Mouse (Mus musculus) forebrain, embryonic 15.5 days (tissue): ENCODE data around the gene Setd2. TPM values are rescaled to one million over a fixed set of nuclear protein-coding genes. Genes with fewer than 3 reads are reported as not detected.

Source experiments
- ATAC-seq: fragments of 200-750 bp; cut with Nextera tagmentation; replicated peaks from 2 replicates; pipeline ENCODE4 v1.8.0; 2017; ENCODE audit warnings: mild to moderate bottlenecking, moderate TSS enrichment, moderate library complexity
- H3K27ac ChIP-seq: fragments of 300-500 bp; sonication (generic); replicated peaks from 2 replicates; pipeline ENCODE4 v1.5.1; 2015; ENCODE audit warnings: mild to moderate bottlenecking, inconsistent platforms
- H3K27me3 ChIP-seq: fragments of 300-500 bp; sonication (generic); 2 replicates; pipeline ENCODE4 v1.6.1; 2015; ENCODE audit warnings: inconsistent platforms
- H3K36me3 ChIP-seq: fragments of 300-500 bp; sonication (generic); 2 replicates; pipeline ENCODE4 v1.6.1; 2015; ENCODE audit warnings: mild to moderate bottlenecking, inconsistent platforms
- H3K4me1 ChIP-seq: fragments of 300-500 bp; sonication (generic); 2 replicates; pipeline ENCODE4 v1.6.1; 2015; ENCODE audit warnings: inconsistent platforms
- H3K4me2 ChIP-seq: fragments of 300-500 bp; sonication (generic); replicated peaks from 2 replicates; pipeline ENCODE4 v1.6.1; 2015; ENCODE audit warnings: mild to moderate bottlenecking, inconsistent platforms
- H3K4me3 ChIP-seq: fragments of 300-500 bp; sonication (generic); 2 replicates; pipeline ENCODE4 v1.5.1; 2015; ENCODE audit warnings: mild to moderate bottlenecking, inconsistent platforms
- H3K9ac ChIP-seq: fragments of 300-500 bp; sonication (generic); replicated peaks from 2 replicates; pipeline ENCODE4 v1.6.1; 2015; ENCODE audit warnings: mild to moderate bottlenecking, inconsistent platforms
- H3K9me3 ChIP-seq: fragments of 300-500 bp; sonication (generic); 2 replicates; pipeline ENCODE4 v1.6.1; 2016; ENCODE audit warnings: inconsistent platforms
- WGBS: fragments of 180-500 bp; shearing (Covaris S2); methylation state at CpG from one replicate; pipeline ENCODE4 v1.1.7; 2015; ENCODE audit warnings: mixed read lengths; 5-methylcytosine and 5-hydroxymethylcytosine counted together
- polyA plus RNA-seq: library from polyadenylated mRNA; unstranded; fragments of >200 nt; fragmentation: Nextera tagmentation; extraction: Ambion mirVana; gene quantifications from 2 replicates; pipeline ENCODE4 v1.2.1, GENCODE M21; 2015

The Setd2 gene
- polyA plus RNA-seq: 36.2 and 36.7 TPM in 2 replicates

DNA sequence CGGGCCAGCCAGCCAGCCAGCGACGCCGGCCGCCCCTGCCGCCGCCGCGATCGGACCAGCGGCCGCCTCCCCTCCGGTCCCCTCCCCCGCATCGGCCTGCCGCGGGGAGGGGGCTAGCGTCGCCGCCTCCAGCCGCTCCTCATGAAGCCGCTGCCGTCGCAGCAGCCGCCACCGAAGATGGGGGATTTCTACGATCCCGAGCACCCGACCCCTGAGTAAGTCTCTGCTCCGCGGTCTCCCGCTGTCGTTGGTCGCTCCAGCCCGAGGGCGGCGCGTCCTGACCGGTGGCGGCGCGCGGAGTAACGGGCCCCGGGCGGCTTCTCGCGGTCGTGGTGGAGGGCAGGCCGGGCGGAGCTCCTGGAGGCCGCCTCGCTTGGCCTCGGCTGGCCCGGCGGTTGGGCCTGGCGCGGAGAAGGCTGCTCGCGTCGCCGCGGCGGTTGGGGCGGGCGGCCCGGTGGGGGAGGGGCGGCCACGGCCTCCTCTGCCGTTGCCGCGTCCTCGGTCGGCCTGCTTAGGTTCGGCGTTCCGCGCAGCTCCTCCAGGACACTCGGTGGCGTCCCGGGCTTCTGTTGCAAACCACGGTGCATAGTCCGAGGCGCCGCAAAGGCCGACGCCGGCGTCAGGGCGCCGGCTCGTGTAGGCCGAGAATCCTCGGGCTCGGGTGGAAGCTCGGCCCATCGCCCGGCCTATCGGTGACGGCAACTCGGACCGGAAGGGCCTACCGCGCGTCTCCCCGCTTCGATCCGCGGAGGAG is at the start of gene Setd2:
Setd2 (plus strand) TSS at position 60 of the 754 bp plus-strand sequence.
- under 1% methylated on average over 100 of the region's 109 CpGs for WGBS

DNA sequence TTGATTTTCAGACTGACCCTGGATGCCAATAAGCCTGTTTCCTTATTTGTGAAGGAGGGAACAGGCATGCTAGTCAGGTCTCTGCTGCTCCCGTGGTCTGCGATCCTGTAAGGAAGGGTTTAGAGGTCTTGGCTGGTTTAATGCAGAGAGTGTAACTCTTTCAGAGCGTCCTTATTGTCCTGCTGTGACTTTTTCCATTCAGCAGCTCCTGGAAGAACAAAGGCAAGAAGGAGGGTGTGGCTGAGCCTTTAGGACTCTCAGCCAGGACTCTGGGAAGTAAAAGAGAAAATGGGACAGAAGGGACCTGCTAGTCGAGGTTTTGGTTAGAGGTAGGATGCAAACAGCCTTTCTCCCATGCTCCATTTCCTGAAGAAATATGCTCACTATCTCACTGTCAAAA is 43.6 kb upstream of the Setd2 start:
- Histone ChIP-seq H3K36me3 (no peaks in the 10 kb centered on the region), H3K9ac (no peak overlapping the region), H3K4me2 (no peak overlapping the region), H3K4me1 (no peaks in the 10 kb centered on the region), H3K4me3 (no peak overlapping the region), H3K27ac (no peak overlapping the region), H3K27me3 (no peaks in the 10 kb centered on the region; the same call in 1 of the 2 replicates), H3K9me3 (no peaks in the 10 kb centered on the region)
- ATAC-seq: no peak
- WGBS: 15% methylated on average over 4 of the region's 4 CpGs

More for the DNA sequence above, at the start of gene Setd2:
- Histone ChIP-seq H3K9ac (peak within 1 kb of the TSS; percentile 99), H3K27ac (peak within 1 kb of the TSS; percentile 99), H3K4me1 (peaks cover 30% of the 10 kb centered on the region), H3K36me3 (no peaks in the 10 kb centered on the region), H3K4me2 (peak within 1 kb of the TSS; percentile 69), H3K9me3 (no peaks in the 10 kb centered on the region), H3K27me3 (no peaks in the 10 kb centered on the region), H3K4me3 (peak within 1 kb of the TSS; percentile 86)
- peak; percentile 72 for ATAC-seq

DNA sequence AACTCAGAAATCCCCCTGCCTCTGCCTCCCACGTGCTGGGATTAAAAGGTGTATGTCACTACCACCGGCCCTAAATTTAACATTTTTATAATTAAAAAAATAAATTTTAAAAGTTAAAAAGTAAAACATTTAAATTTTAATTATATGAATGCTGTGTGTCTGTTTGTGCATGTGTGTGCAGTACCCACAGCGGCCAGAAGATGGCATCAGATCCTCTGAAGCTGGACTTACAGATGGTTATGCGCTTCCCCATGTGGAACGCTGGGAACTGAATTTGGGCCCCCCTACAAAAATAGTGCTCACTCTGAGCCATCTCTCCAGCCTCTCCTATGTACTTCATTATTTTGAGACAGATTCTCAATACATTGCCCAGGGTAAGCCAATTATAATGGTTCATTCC is 41.5 kb upstream of the Setd2 start:
- WGBS: 62% methylated on average over 5 of the region's 5 CpGs
- no peak overlapping the region for H3K4me2 ChIP-seq
- ATAC-seq: no peak

DNA sequence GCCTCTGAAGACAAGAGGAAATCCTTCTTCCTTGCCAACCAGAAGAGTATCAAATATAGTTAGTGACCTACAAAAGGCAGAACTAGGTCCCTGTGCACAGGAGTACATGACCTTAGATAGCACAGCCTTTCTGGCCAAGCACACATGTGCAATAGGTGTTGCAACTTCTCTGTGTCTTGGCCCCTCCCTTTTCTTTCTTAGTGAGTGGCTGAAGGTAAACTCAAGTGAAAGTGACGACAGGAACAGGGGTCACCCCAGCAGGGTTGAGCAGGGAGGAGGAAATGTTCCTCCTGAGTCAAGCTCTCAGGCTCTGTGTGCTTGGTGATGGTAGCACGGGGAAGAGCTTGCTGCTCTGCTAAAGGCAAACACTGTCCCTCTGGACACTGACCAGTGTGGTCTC is 6.7 kb upstream of the Setd2 start:
- 63% methylated on average over 2 of the region's 2 CpGs for WGBS
- Histone ChIP-seq H3K36me3 (no peaks in the 10 kb centered on the region), H3K27ac (no peak overlapping the region), H3K9ac (no peak overlapping the region), H3K9me3 (no peaks in the 10 kb centered on the region), H3K27me3 (no peaks in the 10 kb centered on the region), H3K4me2 (no peak overlapping the region), H3K4me1 (no peaks in the 10 kb centered on the region), H3K4me3 (no peak overlapping the region)
- no peak for ATAC-seq

More for the DNA sequence above, 41.5 kb upstream of the Setd2 start:
- H3K27me3 ChIP-seq: no peaks in the 10 kb centered on the region
- H3K9ac ChIP-seq: no peak overlapping the region
- H3K4me3 ChIP-seq: no peak overlapping the region
- no peaks in the 10 kb centered on the region for H3K9me3 ChIP-seq
- H3K36me3 ChIP-seq: no peaks in the 10 kb centered on the region
- no peaks in the 10 kb centered on the region for H3K4me1 ChIP-seq
- H3K27ac ChIP-seq: no peak overlapping the region

DNA sequence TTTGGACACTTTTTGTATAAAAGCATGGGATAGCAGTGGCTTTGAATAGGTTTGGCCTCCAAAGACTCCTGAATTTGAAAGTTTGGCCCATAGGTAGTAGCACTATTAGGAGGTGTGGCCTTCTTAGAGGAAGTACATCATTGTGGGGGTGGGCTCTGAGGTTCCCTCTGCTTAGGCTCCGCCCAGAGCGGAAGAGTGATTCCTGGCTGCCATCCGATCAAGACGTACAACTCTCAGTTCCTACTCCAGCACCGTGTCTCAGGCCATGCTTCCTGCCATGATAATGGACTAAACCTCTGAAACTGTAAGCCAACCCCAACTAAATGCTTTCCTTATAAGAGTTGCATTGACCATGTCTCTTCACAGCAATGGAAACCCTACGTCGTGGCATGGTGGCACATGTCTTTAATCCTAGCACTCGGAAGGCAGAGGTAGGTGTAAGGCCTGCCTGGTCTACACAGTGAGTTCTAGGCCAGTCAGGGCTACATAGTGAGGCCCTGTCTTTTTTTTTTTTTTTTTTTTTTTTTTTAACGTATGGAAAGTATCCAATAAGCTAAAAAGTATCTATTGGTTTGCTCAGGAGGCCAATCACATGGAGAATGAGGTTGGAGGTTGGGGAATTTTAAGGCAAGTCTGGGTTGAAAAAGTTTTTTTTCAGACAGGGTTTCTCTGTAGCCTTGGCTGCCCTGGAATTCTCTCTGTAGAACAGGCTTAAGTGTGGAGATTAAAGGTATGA is 3.2 kb upstream of the Setd2 start:
- no peak overlapping the region for H3K4me3 ChIP-seq
- no peaks in the 10 kb centered on the region for H3K9me3 ChIP-seq
- no peak for ATAC-seq
- no peaks in the 10 kb centered on the region for H3K36me3 ChIP-seq
- 43% methylated on average over 9 of the region's 9 CpGs for WGBS
- peaks cover 12% of the 10 kb centered on the region for H3K4me1 ChIP-seq
- no peak overlapping the region for H3K4me2 ChIP-seq
- no peak overlapping the region for H3K9ac ChIP-seq
- no peak overlapping the region for H3K27ac ChIP-seq
- H3K27me3 ChIP-seq: no peaks in the 10 kb centered on the region

DNA sequence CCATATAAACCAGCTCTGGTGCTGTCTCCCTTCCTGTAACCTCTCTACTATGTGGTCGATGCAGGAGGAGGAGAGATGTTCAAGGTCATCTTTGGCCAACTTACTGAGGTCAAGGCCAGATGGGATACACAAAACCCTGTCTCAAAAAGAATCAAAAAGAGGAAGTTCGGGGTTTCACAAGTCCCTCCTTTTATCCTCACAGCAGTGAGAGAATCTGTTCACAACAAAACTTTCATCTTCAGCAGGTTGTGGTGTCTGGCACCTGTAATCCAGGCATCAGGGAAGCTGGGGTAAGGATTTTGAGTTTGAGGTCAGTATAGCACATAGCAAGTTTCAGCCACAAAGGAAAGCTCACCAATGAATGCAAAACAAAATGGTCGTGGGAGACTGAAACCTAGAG is 1.7 kb upstream of the Setd2 start:
- Histone ChIP-seq H3K4me3 (no peak overlapping the region), H3K27me3 (no peaks in the 10 kb centered on the region), H3K27ac (no peak overlapping the region), H3K9ac (no peak overlapping the region), H3K4me1 (peaks cover 26% of the 10 kb centered on the region), H3K36me3 (no peaks in the 10 kb centered on the region), H3K4me2 (no peak overlapping the region), H3K9me3 (no peaks in the 10 kb centered on the region)
- 61% methylated on average over 3 of the region's 3 CpGs for WGBS
- no peak for ATAC-seq

DNA sequence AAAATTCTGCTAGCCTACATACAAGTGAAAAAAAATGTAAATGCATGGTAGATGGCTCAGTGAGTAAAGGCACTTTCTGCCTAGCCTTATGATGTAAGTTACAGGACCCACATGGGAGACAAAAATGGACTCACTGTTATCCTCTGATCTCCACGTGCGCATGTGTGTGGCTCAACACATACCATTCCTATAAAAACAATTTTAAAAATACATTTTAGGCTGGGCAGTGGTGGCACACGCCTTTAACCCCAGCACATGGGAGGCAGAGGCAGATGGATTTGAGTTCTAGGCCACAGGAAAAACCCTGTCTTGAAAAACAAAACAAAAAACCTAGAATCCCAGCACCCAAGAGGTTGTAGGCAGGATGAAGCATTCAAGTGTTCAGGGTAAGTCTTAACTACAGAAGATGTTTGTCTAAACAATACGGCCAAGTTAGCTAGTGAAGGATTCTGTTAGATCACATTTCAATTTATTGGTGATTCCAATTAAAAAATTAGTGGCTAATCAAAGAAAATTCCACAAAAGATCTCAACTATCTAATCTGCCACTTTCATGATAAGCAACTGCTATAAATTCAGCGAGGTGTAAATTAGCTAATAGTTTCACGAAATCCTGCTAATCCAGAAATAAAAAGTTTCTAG is 1.1 kb upstream of the Setd2 start:
- peaks cover 30% of the 10 kb centered on the region for H3K4me1 ChIP-seq
- H3K9me3 ChIP-seq: no peaks in the 10 kb centered on the region
- ATAC-seq: no peak
- H3K27me3 ChIP-seq: no peaks in the 10 kb centered on the region
- peak overlapping the region; percentile 44 for H3K4me2 ChIP-seq
- H3K9ac ChIP-seq: no peak overlapping the region
- 25% methylated on average over 6 of the region's 6 CpGs for WGBS
- no peaks in the 10 kb centered on the region for H3K36me3 ChIP-seq
- peak overlapping the region; percentile 99 for H3K27ac ChIP-seq
- peak overlapping the region; percentile 86 for H3K4me3 ChIP-seq

DNA sequence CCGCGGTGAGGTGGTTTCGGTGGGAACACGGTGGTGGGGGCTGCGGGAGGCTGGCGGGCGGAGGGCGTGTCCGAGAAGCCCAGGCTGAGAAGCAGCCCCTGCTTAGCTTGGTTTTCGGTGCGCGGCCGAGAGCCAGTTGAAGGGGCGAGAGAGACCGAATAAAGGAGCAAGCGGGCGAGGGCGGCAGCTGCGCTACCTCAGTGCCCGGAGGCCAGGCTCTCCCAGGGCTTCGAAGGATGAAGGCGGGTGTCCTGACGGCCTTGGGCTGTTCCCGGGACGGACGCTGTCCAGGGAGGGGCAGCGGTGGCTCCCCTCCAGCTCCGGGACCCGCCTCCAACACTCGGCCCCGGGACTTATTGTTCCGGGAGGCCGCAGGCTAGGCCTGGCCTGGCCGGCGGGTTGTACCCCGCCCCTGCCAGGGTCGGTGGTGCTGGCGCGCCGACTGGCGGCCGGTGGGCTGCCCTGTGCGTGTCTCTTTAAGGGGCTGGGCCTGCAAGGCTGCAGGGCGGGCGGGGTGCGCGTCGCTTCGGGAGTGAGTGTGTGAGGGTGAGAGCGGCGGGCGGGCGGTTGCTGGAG is 395 bp upstream of the Setd2 start:
- Histone ChIP-seq H3K27ac (peak overlapping the region; percentile 99), H3K4me2 (peak overlapping the region; percentile 44), H3K4me3 (peak overlapping the region; percentile 86), H3K9ac (peak overlapping the region; percentile 99), H3K27me3 (no peaks in the 10 kb centered on the region), H3K36me3 (no peaks in the 10 kb centered on the region), H3K4me1 (peaks cover 30% of the 10 kb centered on the region), H3K9me3 (no peaks in the 10 kb centered on the region)
- WGBS: under 1% methylated on average over 45 of the region's 53 CpGs
- peak; percentile 100 for ATAC-seq

DNA sequence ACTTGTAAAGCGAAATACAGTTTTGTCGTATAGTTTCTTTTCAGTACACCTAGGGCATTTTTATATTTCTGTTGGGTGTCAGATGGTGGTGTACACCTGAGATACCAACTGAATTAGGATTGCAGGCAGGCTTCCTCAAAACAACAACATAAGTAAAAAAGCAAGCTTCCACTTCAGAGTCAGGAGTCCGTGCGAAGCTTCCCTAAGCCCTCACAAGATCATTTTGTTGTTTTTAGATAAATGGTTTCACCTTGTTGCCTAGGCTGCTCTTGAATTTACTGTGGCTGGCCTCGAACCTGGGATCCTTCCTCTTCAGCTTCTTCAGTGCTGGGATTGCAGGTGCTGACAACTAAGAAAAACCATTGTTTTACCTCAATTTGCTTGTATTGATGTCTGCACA is 1.2 kb downstream of the Setd2 start:
- H3K27ac ChIP-seq: no peak overlapping the region
- WGBS: 37% methylated on average over 5 of the region's 5 CpGs

DNA sequence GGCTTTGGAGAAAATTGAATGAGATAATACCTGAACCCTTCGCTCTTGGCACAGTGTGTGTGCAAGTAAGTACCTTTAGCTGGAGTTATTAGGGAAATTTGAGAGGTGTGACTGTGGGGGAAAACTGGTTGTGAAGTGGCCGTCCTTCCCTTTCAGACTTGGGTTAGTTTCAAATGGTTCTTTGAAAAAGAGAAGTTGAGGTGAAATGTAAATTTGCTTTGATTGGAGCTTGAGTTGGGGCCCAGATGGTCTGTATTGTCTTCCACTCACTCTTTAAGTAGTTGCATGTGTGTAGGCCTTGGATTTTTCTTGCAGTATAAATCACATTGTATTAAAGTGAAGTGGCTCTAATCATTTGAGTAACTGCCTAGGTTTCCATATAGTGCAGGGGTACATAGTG is 2.7 kb downstream of the Setd2 start:
- H3K9ac ChIP-seq: no peak overlapping the region
- H3K4me3 ChIP-seq: no peak overlapping the region

More for the DNA sequence above, 1.2 kb downstream of the Setd2 start:
- H3K9ac ChIP-seq: peak overlapping the region; percentile 99
- no peaks in the 10 kb centered on the region for H3K9me3 ChIP-seq
- no peaks in the 10 kb centered on the region for H3K27me3 ChIP-seq
- H3K4me3 ChIP-seq: peak overlapping the region; percentile 86
- peak overlapping the region; percentile 69 for H3K4me2 ChIP-seq
- H3K36me3 ChIP-seq: no peaks in the 10 kb centered on the region
- H3K4me1 ChIP-seq: peaks cover 30% of the 10 kb centered on the region
- no peak for ATAC-seq

DNA sequence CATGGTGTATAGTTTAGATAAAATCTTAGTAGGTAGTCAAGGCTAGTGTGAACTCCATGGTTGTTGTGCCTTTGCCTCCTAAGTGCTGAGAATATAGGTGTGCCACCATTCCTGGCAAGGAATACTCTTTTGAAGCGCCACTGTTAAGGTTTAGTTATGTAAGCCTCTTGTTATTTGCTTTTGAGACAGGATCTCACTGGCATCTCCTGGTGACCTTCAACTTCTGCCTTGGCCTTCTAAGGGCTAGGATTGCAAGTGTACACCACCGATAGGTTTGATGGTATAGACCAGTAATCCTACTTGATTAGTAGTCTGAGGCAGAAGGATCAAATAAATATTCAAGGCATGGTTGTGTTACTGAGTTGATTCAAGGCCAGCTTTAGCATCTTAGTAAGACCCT is 4.2 kb downstream of the Setd2 start:
- Histone ChIP-seq H3K27ac (no peak overlapping the region), H3K4me1 (peaks cover 25% of the 10 kb centered on the region), H3K9me3 (no peaks in the 10 kb centered on the region), H3K4me2 (no peak overlapping the region), H3K4me3 (no peak overlapping the region), H3K36me3 (no peaks in the 10 kb centered on the region), H3K27me3 (no peaks in the 10 kb centered on the region), H3K9ac (no peak overlapping the region)
- ATAC-seq: no peak
- 93% methylated on average over 2 of the region's 2 CpGs for WGBS

More for the DNA sequence above, 2.7 kb downstream of the Setd2 start:
- H3K27me3 ChIP-seq: no peaks in the 10 kb centered on the region
- H3K4me1 ChIP-seq: peaks cover 30% of the 10 kb centered on the region
- no peak for ATAC-seq
- H3K9me3 ChIP-seq: no peaks in the 10 kb centered on the region
- H3K27ac ChIP-seq: no peak overlapping the region
- H3K4me2 ChIP-seq: 0 out of 2 replicates have a peak overlapping the region, but pooled peaks have one; percentile 69
- H3K36me3 ChIP-seq: no peaks in the 10 kb centered on the region
- 64% methylated on average over 2 of the region's 2 CpGs for WGBS

DNA sequence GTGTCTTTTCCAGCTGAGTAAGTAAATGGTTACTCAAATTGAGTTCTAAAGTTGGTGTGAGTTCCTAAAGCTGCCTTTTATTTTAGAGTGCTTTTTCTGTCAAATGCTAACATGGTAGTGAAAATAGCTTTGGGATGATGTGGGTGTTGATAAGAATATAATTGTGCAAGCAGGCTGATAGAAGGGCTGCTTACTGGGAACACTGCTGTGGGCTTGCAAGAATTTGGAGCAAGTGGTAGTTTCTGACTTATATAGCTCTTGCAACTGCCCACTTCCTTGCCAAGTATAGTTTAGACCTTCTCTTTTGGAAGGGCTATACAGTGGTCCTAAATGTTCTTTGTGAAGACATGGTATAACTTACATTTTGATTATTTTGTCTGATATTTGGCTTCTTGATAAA is 6.1 kb downstream of the Setd2 start:
- no peak for ATAC-seq
- Histone ChIP-seq H3K9me3 (no peaks in the 10 kb centered on the region), H3K4me3 (no peak overlapping the region), H3K27ac (no peak overlapping the region), H3K4me1 (peaks cover 28% of the 10 kb centered on the region), H3K9ac (no peak overlapping the region), H3K36me3 (no peaks in the 10 kb centered on the region), H3K4me2 (no peak overlapping the region), H3K27me3 (no peaks in the 10 kb centered on the region)
